ENCODE assay signal across 11 mouse cellular contexts in genomic region chr7:107688040-107688439, GRCm38 (mm10).
"Had no signal": no experiment of that assay in that cellular context is flagged by ENCODE, and none has a peak within 500 bp of the region (broad histone marks: within the 10 kb centered on the region; RNA-seq: fewer than 3 reads in every experiment).

No protein-coding gene starts in this region.

- H3K9me3 ChIP-seq: limb, embryonic 15.5 days; liver, embryonic 12.5 days; midbrain, embryonic 13.5 days had no signal

- ATAC-seq: liver, embryonic 12.5 days; midbrain, embryonic 13.5 days had no signal

- H3K9ac ChIP-seq: limb, embryonic 15.5 days; liver, embryonic 12.5 days; lung, embryonic 14.5 days; midbrain, embryonic 13.5 days had no signal

- H3K36me3 ChIP-seq: limb, embryonic 15.5 days; liver, embryonic 12.5 days; midbrain, embryonic 13.5 days had no signal

- H3K27ac ChIP-seq: liver, embryonic 12.5 days; macrophage; midbrain, embryonic 13.5 days had no signal

- H3K4me3 ChIP-seq: left cerebral cortex, adult 2 months; limb, embryonic 15.5 days; liver, embryonic 12.5 days; midbrain, embryonic 13.5 days had no signal

- DNase-seq: kidney, adult 18-20 months; kidney, postnatal 10 days; kidney, postnatal 4 days; lung, postnatal 10 days; right cerebral cortex, postnatal 14 days had no signal

- H3K27me3 ChIP-seq: limb, embryonic 15.5 days had no signal

- H3K4me2 ChIP-seq: limb, embryonic 15.5 days; liver, embryonic 12.5 days; lung, embryonic 14.5 days; midbrain, embryonic 13.5 days had no signal

- H3K4me1 ChIP-seq: midbrain, embryonic 13.5 days had no signal
